Mouse (Mus musculus): ENCODE results near the gene Ltc4s. TPM values are rescaled to one million over a fixed set of nuclear protein-coding genes. Genes with fewer than 3 reads are reported as not detected.

The Ltc4s gene
- polyA plus RNA-seq, 1 experiment from 2014 or later: 0.46 TPM

DNA sequence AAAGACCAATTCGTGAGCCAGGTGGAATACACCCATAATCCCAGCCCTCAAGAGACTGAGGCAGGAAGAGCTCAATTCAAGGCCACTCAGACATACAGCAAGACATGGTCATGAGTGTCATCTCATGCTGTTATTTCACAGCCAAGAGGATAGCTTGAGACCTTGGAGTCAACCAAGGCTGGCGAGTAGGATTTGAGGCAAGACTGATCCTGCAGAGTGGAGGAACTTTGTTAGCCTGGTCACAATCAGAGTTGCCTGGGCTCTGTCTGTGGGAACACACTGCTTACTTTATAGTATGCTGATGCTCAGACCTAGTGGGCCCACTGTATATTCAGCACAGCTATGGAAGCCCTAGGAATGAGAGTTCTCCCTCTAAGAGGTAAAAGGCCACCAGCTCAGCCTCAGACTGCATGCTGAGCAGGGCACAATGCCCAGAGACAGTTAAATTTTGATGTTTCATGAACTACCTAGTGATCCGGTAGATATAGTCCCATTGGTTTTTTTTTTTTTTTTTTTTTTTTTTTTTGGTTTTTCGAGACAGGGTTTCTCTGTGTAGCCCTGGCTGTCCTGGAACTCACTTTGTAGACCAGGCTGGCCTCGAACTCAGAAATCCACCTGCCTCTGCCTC is 40.1 kb downstream of the Ltc4s start:
- no peak overlapping the region for H3K4me2 ChIP-seq
- H3K27ac ChIP-seq (replicated peaks): peak overlapping the region; percentile 45; the same call in 1 of the 2 replicates
- WGBS (ENCODE audit: insufficient replicate concordance): 73% methylated on average over 4 of the region's 5 CpGs
- H3K4me1 ChIP-seq (replicated peaks): peaks cover 24% of the 10 kb centered on the region
- H3K9me3 ChIP-seq (replicated peaks): no peaks in the 10 kb centered on the region
- H3K9ac ChIP-seq: no peak overlapping the region
- peaks cover 64% of the 10 kb centered on the region for H3K36me3 ChIP-seq (replicated peaks)
- ATAC-seq (ENCODE audit: insufficient read depth): no peak
- no peaks in the 10 kb centered on the region for H3K27me3 ChIP-seq
- H3K4me3 ChIP-seq (replicated peaks): no peak overlapping the region

DNA sequence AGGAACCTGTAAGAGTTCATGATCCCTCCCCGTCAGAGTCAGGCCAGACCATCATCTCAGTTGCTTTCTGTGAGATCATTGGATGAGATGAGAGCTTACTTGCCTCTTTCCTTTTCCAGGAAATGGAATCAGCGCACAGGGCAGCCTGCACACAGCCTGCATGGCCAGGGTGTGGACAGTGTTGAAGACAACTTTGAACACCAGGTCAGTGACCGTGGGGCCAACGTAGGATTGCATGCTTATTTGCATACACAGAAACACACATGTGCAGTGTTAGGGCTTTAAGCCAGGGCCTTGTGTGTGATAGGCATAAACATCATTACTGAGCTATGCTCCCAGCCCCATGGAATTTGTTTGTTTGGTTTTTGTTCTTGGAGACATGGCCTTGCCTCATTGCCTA is 40.9 kb downstream of the Ltc4s start:
- H3K27ac ChIP-seq (replicated peaks): 0 out of 2 replicates have a peak overlapping the region, but pooled peaks have one; percentile 9
- no peaks in the 10 kb centered on the region for H3K9me3 ChIP-seq (replicated peaks)
- H3K36me3 ChIP-seq (replicated peaks): peaks cover 56% of the 10 kb centered on the region
- peaks cover 24% of the 10 kb centered on the region for H3K4me1 ChIP-seq (replicated peaks)
- no peak overlapping the region for H3K9ac ChIP-seq
- H3K27me3 ChIP-seq: no peaks in the 10 kb centered on the region
- H3K4me3 ChIP-seq (replicated peaks): no peak overlapping the region
- ATAC-seq (ENCODE audit: insufficient read depth): no peak
- WGBS (ENCODE audit: insufficient replicate concordance): 84% methylated on average over 4 of the region's 4 CpGs
- H3K4me2 ChIP-seq: no peak overlapping the region

DNA sequence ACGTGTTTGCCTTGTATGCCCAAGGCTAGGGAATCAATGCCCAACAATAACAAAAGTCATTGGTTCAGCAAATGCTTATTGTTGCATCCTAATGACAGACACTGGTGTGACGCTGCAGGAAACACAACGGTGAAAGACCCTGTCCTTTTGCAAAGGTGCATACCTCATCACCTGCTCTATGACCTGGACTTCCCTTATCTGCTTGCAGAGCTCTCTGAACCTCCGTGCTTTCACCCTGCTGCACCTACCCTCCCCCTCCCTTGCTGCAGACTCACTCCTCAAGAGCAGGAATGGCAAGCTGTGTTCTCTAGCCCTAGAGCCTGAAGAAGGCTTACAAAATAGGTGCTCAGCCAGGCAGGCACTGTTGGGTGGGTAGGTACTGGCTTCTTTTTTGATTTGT is 43.6 kb downstream of the Ltc4s start:
- ATAC-seq (ENCODE audit: insufficient read depth): no peak
- H3K4me2 ChIP-seq: no peak overlapping the region
- 0 out of 2 replicates have a peak, but pooled peaks cover 10% of the 10 kb centered on the region for H3K4me1 ChIP-seq (replicated peaks)
- H3K36me3 ChIP-seq (replicated peaks): peaks cover 29% of the 10 kb centered on the region
- no peak overlapping the region for H3K4me3 ChIP-seq (replicated peaks)
- no peak overlapping the region for H3K27ac ChIP-seq (replicated peaks)
- WGBS (ENCODE audit: insufficient replicate concordance): 57% methylated on average over 4 of the region's 4 CpGs
- no peaks in the 10 kb centered on the region for H3K9me3 ChIP-seq (replicated peaks)
- no peaks in the 10 kb centered on the region for H3K27me3 ChIP-seq
- no peak overlapping the region for H3K9ac ChIP-seq

DNA sequence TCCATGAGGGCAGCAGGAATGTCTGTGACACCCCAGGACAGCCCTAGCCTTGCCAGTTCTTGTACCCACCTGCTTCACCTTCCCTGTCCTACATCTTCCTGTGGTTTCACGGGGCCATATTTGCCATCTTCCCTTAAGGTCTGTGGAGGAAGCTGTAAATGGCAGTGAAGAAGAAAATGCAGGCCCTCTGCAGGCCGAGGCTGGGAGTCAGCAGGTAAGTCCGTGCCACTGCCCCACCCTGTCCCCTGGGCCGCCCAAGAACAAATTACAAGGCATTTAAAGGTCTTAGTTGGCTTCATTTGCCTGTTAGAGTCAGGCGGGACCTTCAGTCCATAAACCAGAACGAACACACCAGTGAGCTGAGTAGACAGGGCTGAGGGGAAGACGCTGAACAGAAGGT is 44.3 kb downstream of the Ltc4s start:
- H3K9me3 ChIP-seq (replicated peaks): no peaks in the 10 kb centered on the region
- ATAC-seq (ENCODE audit: insufficient read depth): no peak
- no peak overlapping the region for H3K4me3 ChIP-seq (replicated peaks)
- no peak overlapping the region for H3K27ac ChIP-seq (replicated peaks)
- H3K4me1 ChIP-seq (replicated peaks): 0 out of 2 replicates have a peak, but pooled peaks cover 10% of the 10 kb centered on the region
- 68% methylated on average over 7 of the region's 7 CpGs for WGBS (ENCODE audit: insufficient replicate concordance)
- H3K36me3 ChIP-seq (replicated peaks): peaks cover 22% of the 10 kb centered on the region
- no peak overlapping the region for H3K4me2 ChIP-seq
- no peaks in the 10 kb centered on the region for H3K27me3 ChIP-seq
- no peak overlapping the region for H3K9ac ChIP-seq

DNA sequence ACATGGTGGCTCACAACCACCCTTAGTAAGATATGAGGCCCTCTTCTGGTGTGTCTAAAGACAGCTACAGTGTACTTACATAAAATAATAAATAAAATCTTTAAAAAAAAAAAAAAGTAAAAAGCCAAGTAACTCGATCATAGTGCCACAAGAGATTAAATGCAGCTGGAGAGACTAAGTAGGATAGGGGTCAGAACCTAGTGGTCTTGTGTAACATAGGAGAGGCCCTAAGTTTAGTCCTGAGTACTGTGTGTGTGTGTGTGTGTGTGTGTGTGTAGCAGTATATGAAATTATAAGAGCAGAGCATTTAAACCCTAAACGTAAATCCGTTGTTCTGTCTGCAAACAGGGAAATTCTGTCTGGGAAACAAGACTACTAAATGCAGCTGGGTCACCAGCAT is 46.1 kb downstream of the Ltc4s start:
- Histone ChIP-seq H3K36me3 (replicated peaks) (peaks cover 6% of the 10 kb centered on the region; the same call in 1 of the 2 replicates), H3K4me1 (replicated peaks) (0 out of 2 replicates have a peak, but pooled peaks cover 13% of the 10 kb centered on the region), H3K4me3 (replicated peaks) (no peak overlapping the region), H3K9me3 (replicated peaks) (no peaks in the 10 kb centered on the region), H3K4me2 (no peak overlapping the region), H3K27me3 (no peaks in the 10 kb centered on the region), H3K27ac (replicated peaks) (no peak overlapping the region), H3K9ac (no peak overlapping the region)
- ATAC-seq (ENCODE audit: insufficient read depth): no peak
- WGBS (ENCODE audit: insufficient replicate concordance): 84% methylated on average over 3 of the region's 3 CpGs

DNA sequence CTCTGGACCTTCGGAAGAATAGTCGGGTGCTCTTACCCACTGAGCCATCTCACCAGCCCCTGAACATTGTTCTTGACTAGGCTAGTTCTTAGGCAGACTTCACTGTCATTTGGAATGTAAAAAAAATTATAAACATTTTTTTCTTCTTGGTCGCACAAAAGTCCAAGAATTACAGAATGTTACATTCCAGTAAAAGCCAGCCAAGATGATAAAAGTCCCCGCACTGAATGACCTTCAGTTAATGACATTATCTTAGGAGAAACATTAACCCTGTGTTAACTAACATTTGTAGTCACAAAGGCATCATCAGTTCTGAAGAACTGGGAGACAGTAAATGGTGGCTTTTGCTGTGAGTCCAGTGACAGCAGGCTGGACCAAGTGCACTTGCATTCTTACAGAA is 48.1 kb downstream of the Ltc4s start:
- no peak overlapping the region for H3K27ac ChIP-seq (replicated peaks)
- H3K4me1 ChIP-seq (replicated peaks): 0 out of 2 replicates have a peak, but pooled peaks cover 17% of the 10 kb centered on the region
- no peak overlapping the region for H3K4me3 ChIP-seq (replicated peaks)
- no peak overlapping the region for H3K9ac ChIP-seq
- H3K36me3 ChIP-seq (replicated peaks): no peaks in the 10 kb centered on the region
- no peak overlapping the region for H3K4me2 ChIP-seq
- H3K27me3 ChIP-seq: no peaks in the 10 kb centered on the region
- 58% methylated on average over 4 of the region's 4 CpGs for WGBS (ENCODE audit: insufficient replicate concordance)
- H3K9me3 ChIP-seq (replicated peaks): no peaks in the 10 kb centered on the region
- ATAC-seq (ENCODE audit: insufficient read depth): no peak

DNA sequence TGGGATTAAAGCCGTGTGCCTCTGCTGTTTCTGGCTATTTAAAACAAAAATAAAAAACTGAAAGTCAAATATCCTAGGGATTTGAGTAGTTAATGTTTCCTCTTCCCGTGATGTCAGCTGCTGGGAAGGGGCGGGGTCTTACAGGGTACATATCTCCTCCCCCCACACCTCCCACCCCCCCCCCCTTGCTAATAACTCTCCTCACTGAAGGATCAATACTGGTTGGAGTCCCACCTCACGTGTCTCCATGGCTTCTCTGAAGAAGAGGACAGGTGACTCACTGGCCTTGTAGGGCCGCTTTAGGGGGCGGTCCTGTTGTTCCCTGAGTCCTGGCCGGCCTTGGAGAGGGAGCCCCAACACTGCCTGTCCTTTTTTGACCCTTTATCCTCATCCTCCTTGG is 49.7 kb downstream of the Ltc4s start:
- WGBS (ENCODE audit: insufficient replicate concordance): 69% methylated on average over 7 of the region's 7 CpGs
- ATAC-seq (ENCODE audit: insufficient read depth): no peak; the same call in 1 of the 2 replicates
- no peak overlapping the region for H3K4me2 ChIP-seq
- no peak overlapping the region for H3K9ac ChIP-seq
- H3K36me3 ChIP-seq (replicated peaks): no peaks in the 10 kb centered on the region
- H3K4me3 ChIP-seq (replicated peaks): no peak overlapping the region
- H3K27ac ChIP-seq (replicated peaks): no peak overlapping the region; the same call in none of the 2 replicates
- H3K4me1 ChIP-seq (replicated peaks): peaks cover 21% of the 10 kb centered on the region; the same call in 1 of the 2 replicates
- no peaks in the 10 kb centered on the region for H3K27me3 ChIP-seq
- no peaks in the 10 kb centered on the region for H3K9me3 ChIP-seq (replicated peaks)

Small RNAs within 50 kb of the gene (microRNA-seq; reads per million reads assigned to microRNA genes)
- not detected for gene Mir6919

Other genes with a start within 250 kb of the Ltc4s start
- gene Rnf130, start 213.3 kb downstream of the Ltc4s start, polyA plus RNA-seq (2015; fragmentation: Nextera tagmentation; extraction: Ambion mirVana): 36.6 and 37.7 TPM in 2 replicates
- gene Tbc1d9b, start 107.2 kb downstream of the Ltc4s start, polyA plus RNA-seq (2015; fragmentation: Nextera tagmentation; extraction: Ambion mirVana): 11.7 and 13.6 TPM in 2 replicates
- 7.6 and 8.4 TPM in 2 replicates for gene Mrnip, start 64.2 kb downstream of the Ltc4s start, polyA plus RNA-seq (2015; fragmentation: Nextera tagmentation; extraction: Ambion mirVana)
- 161 and 189 TPM in 2 replicates for gene Sqstm1, start 27.8 kb downstream of the Ltc4s start, polyA plus RNA-seq (2015; fragmentation: Nextera tagmentation; extraction: Ambion mirVana)
- gene Mgat4b, start 27.7 kb downstream of the Ltc4s start, polyA plus RNA-seq (2015; fragmentation: Nextera tagmentation; extraction: Ambion mirVana): 12.7 and 14.9 TPM in 2 replicates
- gene Maml1, start 53.7 kb upstream of the Ltc4s start, polyA plus RNA-seq (2015; fragmentation: Nextera tagmentation; extraction: Ambion mirVana): 1.5 and 2.1 TPM in 2 replicates
- 172 and 176 TPM in 2 replicates for gene Canx, start 87.1 kb upstream of the Ltc4s start, polyA plus RNA-seq (2015; fragmentation: Nextera tagmentation; extraction: Ambion mirVana)
- not detected in 2 replicates for gene Cby3, start 115.8 kb upstream of the Ltc4s start, polyA plus RNA-seq (2015; fragmentation: Nextera tagmentation; extraction: Ambion mirVana)
- gene Hnrnph1, start 138.4 kb upstream of the Ltc4s start, polyA plus RNA-seq (2015; fragmentation: Nextera tagmentation; extraction: Ambion mirVana): 98.1 and 102 TPM in 2 replicates
- gene Rufy1, start 192.5 kb upstream of the Ltc4s start, polyA plus RNA-seq (2015; fragmentation: Nextera tagmentation; extraction: Ambion mirVana): 7.3 and 7.5 TPM in 2 replicates

Data from liver, embryonic 15.5 days (tissue).